Mouse (Mus musculus): ENCODE measurements at regions not wholly inside any gene's neighbourhood (a gene's known extent, or its start where the extent isn't known, plus 50 kb on each side); places are given as distances from the start of the nearest gene placed in this dataset.

DNA sequence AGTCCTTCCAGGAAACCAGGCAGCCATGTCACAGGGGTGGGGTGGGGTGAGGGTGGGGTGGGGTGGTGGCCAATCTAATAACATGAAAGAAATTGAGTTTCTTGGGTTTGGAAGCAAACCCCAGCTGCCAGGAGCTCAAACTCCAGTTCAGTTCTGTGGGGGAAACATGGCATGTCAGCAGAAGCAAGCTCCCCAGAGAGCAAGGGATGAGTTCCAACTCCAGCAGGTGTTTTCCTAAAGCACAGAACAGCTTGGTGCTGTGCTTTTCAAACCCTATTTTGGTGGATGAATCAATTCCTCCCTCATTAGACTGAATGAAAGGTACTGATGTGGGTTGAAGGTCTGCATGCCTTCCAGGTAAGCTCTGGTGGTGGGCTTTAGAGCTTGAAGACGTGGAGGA lies 77.8 kb upstream of the Kcnd3 start:
- no peaks in the 10 kb centered on the region for H3K9me3 ChIP-seq (ENCODE audit: low read length)
- no peaks in the 10 kb centered on the region for H3K27me3 ChIP-seq (ENCODE audit: insufficient read depth, low read length)
- H3K36me3 ChIP-seq (ENCODE audit: insufficient read depth, low read length), result no peaks in the 10 kb centered on the region
- H3K4me3 ChIP-seq (replicated peaks; ENCODE audit: low read length), result no peak overlapping the region
- no peak for TF ChIP-seq POU5F1 (IDR thresholded peaks at IDR 0.05; ENCODE audit: borderline replicate concordance, low read length)
- TF ChIP-seq CTCF (conservative IDR thresholded peaks at IDR 0.05; ENCODE audit: low read length), result no peak
- TF ChIP-seq NANOG (IDR thresholded peaks at IDR 0.05; ENCODE audit: borderline replicate concordance, low read length), result no peak
- H3K4me1 ChIP-seq (replicated peaks; ENCODE audit: low read depth, low read length), result no peaks in the 10 kb centered on the region

DNA sequence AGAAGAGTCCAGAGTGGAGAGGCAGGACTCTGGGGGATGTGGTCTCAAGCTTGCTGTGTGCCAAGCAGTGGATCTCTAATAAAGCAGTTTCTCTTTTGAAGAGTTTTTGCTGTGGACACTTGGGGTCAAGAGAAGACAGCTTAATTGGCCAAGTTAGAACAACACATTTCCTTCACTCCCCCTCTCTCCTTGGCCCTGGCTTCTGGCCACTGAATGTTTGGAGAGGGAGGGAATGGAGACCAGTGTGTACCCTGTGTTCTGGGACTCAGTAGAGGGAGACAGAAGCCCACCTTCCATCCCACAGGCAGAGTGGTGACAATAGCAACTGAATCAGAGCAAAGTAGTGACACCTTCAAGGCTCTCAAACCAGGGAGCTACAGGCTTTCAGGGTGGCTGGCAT lies 77.3 kb upstream of the Kcnd3 start:
- Histone ChIP-seq H3K4me1 (replicated peaks; ENCODE audit: low read depth, low read length) (no peaks in the 10 kb centered on the region), H3K27me3 (ENCODE audit: insufficient read depth, low read length) (no peaks in the 10 kb centered on the region), H3K4me3 (replicated peaks; ENCODE audit: low read length) (no peak overlapping the region), H3K9me3 (ENCODE audit: low read length) (no peaks in the 10 kb centered on the region), H3K36me3 (ENCODE audit: insufficient read depth, low read length) (no peaks in the 10 kb centered on the region)
- no peak for TF ChIP-seq CTCF (conservative IDR thresholded peaks at IDR 0.05; ENCODE audit: low read length)
- TF ChIP-seq POU5F1 (IDR thresholded peaks at IDR 0.05; ENCODE audit: borderline replicate concordance, low read length), result no peak
- no peak for TF ChIP-seq NANOG (IDR thresholded peaks at IDR 0.05; ENCODE audit: borderline replicate concordance, low read length)

DNA sequence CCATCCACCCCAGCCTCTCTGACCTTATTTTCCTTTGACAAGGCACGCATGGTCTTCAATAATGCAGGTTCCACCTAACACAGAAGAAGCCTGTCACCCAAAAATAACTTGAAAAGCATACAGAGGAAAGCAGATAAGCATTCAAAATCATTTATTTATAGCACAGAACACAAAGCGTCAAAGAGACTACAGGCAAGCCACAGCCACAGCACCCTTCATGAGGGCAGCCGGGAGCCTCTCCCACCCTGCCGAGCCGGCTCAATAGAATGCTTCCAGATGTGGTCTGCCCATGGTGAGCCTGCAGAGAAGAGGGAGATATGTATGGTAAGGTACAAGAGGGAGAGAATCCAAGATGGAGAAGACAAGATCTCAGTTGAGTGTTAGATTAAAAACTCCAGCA lies 76.7 kb upstream of the Kcnd3 start:
- H3K9me3 ChIP-seq (ENCODE audit: low read length), result no peaks in the 10 kb centered on the region
- TF ChIP-seq POU5F1 (IDR thresholded peaks at IDR 0.05; ENCODE audit: borderline replicate concordance, low read length) (no peak), CTCF (conservative IDR thresholded peaks at IDR 0.05; ENCODE audit: low read length) (no peak), NANOG (IDR thresholded peaks at IDR 0.05; ENCODE audit: borderline replicate concordance, low read length) (no peak)
- no peaks in the 10 kb centered on the region for H3K4me1 ChIP-seq (replicated peaks; ENCODE audit: low read depth, low read length)
- no peak overlapping the region for H3K4me3 ChIP-seq (replicated peaks; ENCODE audit: low read length)
- H3K36me3 ChIP-seq (ENCODE audit: insufficient read depth, low read length), result no peaks in the 10 kb centered on the region
- H3K27me3 ChIP-seq (ENCODE audit: insufficient read depth, low read length), result no peaks in the 10 kb centered on the region

DNA sequence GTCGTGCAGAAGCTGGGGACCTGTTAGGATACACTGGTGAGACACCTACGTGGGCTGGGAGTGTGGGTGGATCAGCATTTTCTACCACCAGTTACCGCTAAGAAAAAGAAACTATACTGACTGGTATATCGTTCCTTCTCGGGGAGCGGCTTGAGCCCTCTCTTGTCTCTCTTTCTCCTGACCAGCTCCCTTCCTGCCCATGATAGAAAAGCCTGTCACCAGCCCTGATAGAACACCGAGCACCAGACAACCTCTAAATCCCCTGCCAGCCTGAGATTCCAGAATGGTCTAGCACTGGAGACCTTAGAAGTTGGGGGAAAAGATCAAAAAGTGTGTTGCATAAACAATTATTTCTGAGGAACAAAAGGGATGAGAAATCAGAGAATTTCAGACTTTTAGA lies 76.3 kb upstream of the Kcnd3 start:
- TF ChIP-seq CTCF (conservative IDR thresholded peaks at IDR 0.05; ENCODE audit: low read length), result no peak
- no peak for TF ChIP-seq POU5F1 (IDR thresholded peaks at IDR 0.05; ENCODE audit: borderline replicate concordance, low read length)
- TF ChIP-seq NANOG (IDR thresholded peaks at IDR 0.05; ENCODE audit: borderline replicate concordance, low read length), result no peak
- no peaks in the 10 kb centered on the region for H3K27me3 ChIP-seq (ENCODE audit: insufficient read depth, low read length)
- H3K4me1 ChIP-seq (replicated peaks; ENCODE audit: low read depth, low read length), result no peaks in the 10 kb centered on the region
- no peak overlapping the region for H3K4me3 ChIP-seq (replicated peaks; ENCODE audit: low read length)
- no peaks in the 10 kb centered on the region for H3K36me3 ChIP-seq (ENCODE audit: insufficient read depth, low read length)
- no peaks in the 10 kb centered on the region for H3K9me3 ChIP-seq (ENCODE audit: low read length)

DNA sequence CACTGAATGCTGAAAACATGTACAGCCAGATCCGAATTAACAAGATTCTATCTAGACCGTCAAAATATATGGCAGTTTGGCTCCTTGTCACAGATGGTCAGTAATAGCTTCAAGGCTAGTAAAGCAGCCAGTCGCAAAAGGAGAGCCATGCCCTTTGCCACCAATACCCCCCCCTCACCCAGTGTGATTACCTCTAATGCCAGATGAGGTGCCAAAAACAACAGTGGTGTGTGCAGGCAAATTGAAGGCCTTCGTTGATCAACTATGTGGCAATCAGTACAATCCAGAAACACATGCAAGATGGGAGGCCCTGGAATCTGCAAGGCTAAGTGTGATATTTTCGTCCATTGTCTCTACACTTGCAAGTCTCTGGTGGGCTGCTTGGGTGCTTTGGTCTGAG lies 75.8 kb upstream of the Kcnd3 start:
- Histone ChIP-seq H3K4me1 (replicated peaks; ENCODE audit: low read depth, low read length) (no peaks in the 10 kb centered on the region), H3K36me3 (ENCODE audit: insufficient read depth, low read length) (no peaks in the 10 kb centered on the region), H3K4me3 (replicated peaks; ENCODE audit: low read length) (no peak overlapping the region), H3K9me3 (ENCODE audit: low read length) (no peaks in the 10 kb centered on the region), H3K27me3 (ENCODE audit: insufficient read depth, low read length) (no peaks in the 10 kb centered on the region)
- no peak for TF ChIP-seq NANOG (IDR thresholded peaks at IDR 0.05; ENCODE audit: borderline replicate concordance, low read length)
- TF ChIP-seq POU5F1 (IDR thresholded peaks at IDR 0.05; ENCODE audit: borderline replicate concordance, low read length), result no peak
- TF ChIP-seq CTCF (conservative IDR thresholded peaks at IDR 0.05; ENCODE audit: low read length), result no peak

DNA sequence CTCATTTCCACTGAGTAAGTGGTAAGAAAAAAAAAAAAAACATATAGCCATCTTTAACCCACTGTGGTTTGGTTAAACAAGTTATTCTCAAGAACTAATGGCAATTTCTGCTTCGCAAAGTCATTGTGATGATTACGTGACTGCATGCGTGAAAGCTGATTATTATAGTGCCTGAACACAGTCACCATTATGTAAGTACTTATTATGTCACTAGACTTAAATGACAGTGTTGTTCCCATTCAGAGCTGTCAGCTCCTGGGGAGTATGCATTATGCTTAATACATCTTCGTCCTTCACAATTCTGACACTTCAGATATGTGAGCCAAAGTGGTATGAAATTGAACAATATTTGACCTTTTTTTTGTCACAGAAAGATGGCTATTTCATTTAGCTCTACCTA lies 71.3 kb upstream of the Kcnd3 start:
- Histone ChIP-seq H3K27me3 (ENCODE audit: insufficient read depth, low read length) (no peaks in the 10 kb centered on the region), H3K36me3 (ENCODE audit: insufficient read depth, low read length) (no peaks in the 10 kb centered on the region), H3K4me3 (replicated peaks; ENCODE audit: low read length) (no peak overlapping the region), H3K4me1 (replicated peaks; ENCODE audit: low read depth, low read length) (no peaks in the 10 kb centered on the region), H3K9me3 (ENCODE audit: low read length) (no peaks in the 10 kb centered on the region)
- TF ChIP-seq POU5F1 (IDR thresholded peaks at IDR 0.05; ENCODE audit: borderline replicate concordance, low read length), result no peak
- TF ChIP-seq CTCF (conservative IDR thresholded peaks at IDR 0.05; ENCODE audit: low read length), result no peak
- no peak for TF ChIP-seq NANOG (IDR thresholded peaks at IDR 0.05; ENCODE audit: borderline replicate concordance, low read length)

DNA sequence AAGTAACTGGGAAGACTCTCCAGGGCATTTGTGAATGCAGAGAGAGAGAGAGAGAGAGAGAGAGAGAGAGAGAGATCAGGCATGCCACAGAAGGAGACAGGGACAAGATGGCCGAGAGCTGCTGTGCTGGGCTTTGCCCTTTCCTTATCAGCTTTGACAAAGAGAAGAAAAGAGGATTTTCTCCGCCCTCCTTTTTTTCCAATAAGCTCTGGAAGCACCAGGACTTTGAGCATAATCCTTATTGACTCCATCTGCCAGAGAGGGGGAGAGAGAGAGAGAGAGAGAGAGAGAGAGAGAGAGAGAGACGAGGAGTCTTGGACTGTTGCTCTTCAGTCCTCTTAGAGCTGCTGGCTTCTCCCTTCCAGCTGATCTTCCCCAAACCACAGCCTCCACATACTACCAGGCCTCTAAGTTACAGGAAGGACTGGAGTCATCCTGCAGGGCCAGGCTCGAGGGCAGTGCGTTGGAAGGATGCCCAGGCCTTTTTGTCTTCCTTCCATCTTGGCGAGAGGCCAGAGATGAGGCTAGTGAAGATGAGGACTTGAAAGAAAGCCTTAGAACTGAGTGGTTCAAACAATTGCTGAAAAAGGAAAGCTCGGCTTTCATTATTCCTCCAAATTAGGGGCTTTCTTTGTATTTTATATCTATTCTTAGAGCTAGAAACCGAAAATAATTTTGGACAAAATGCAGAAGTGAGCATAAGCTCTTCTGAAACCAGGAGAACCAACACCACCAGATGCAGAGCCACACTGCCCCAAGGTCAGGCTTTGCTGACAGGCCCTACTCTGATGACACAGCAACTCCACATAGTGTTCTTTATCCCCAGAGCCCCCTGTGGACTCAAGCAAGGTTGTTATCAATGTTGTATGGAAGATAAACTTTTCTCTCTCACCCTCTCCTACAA lies 59.3 kb upstream of the Kcnd3 start:
- no peaks in the 10 kb centered on the region for H3K27me3 ChIP-seq (ENCODE audit: insufficient read depth, low read length)
- TF ChIP-seq CTCF (conservative IDR thresholded peaks at IDR 0.05; ENCODE audit: low read length) (no peak), NANOG (IDR thresholded peaks at IDR 0.05; ENCODE audit: borderline replicate concordance, low read length) (no peak), POU5F1 (IDR thresholded peaks at IDR 0.05; ENCODE audit: borderline replicate concordance, low read length) (no peak)
- no peaks in the 10 kb centered on the region for H3K9me3 ChIP-seq (ENCODE audit: low read length)
- no peak overlapping the region for H3K4me3 ChIP-seq (replicated peaks; ENCODE audit: low read length)
- no peaks in the 10 kb centered on the region for H3K36me3 ChIP-seq (ENCODE audit: insufficient read depth, low read length)
- H3K4me1 ChIP-seq (replicated peaks; ENCODE audit: low read depth, low read length), result no peaks in the 10 kb centered on the region
